Mouse (Mus musculus) cerebral cortex, adult 2 months (tissue): Measurements from ENCODE around the gene Gstp2.

Experiments
- WGBS: fragments of 180-500 bp; shearing (Covaris S2); methylation state at CpG from one replicate; pipeline ENCODE4 v1.1.7; 2018; 5-methylcytosine and 5-hydroxymethylcytosine counted together

The Gstp2 gene

DNA sequence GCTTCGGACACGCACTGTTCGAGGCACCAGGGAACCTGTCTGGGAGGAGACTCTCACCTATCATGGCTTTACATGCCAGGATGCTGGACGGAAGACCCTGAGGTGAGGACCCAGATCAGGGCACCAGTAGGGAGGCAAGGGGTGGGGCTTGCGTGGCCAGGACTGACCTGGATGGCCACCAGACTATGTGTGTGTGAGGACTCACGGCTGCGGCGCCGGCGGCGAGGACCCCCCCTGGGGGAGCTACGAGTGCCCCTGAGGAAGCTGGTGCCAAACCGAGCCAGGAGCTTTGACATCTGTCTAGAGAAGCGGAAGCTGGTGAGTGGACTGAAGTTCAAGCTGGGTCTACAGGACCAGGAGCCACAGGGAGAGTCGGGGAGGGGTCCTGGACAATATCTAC lies 41.5 kb downstream of the Gstp2 start:
- WGBS, result 91% methylated on average over 15 of the region's 15 CpGs

DNA sequence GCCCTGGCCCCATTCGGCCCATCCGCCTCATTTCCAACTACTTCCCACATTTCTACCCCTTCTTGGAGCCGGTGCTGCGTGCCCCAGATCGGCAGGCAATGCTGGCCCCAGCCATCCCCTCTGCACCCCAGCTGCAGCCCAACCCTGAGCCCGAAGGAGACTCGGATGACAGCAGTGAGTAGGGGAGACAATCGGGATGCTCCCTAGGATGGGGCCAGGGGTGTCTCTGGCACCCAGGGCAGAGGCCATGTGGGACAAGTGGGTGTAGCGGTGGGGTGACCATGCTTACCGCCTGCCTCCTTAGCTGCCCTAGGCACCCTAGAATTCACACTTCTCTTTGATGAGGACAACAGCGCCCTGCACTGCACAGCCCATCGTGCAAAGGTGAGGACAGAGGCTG lies 42.2 kb downstream of the Gstp2 start:
- WGBS, result 81% methylated on average over 12 of the region's 12 CpGs

DNA sequence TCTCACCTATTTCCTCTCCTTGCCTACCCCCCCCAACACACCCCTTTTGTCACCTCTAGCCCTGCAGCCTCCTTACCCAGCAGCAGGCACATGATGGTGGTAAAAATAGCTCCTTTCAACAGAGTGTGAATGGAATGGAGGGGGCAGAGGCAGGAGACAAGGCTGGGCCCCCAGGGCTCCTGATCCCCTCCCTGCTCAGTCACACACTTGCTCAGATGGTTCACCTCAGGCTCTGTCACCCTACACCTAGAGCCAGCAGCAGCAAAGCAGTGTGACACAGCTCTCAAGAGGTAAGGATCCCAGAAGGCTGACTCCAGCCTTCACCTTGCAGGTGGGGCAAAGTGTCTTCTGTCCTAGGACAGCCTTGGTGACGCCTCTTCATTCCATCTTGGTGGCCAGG lies 42.7 kb downstream of the Gstp2 start, which contains the start of gene Doc2g:
Gene Doc2g, plus strand, starts transcription at position 202 of the 400 bp plus-strand sequence.
- 93% methylated on average over 1 of the region's 1 CpGs for WGBS

DNA sequence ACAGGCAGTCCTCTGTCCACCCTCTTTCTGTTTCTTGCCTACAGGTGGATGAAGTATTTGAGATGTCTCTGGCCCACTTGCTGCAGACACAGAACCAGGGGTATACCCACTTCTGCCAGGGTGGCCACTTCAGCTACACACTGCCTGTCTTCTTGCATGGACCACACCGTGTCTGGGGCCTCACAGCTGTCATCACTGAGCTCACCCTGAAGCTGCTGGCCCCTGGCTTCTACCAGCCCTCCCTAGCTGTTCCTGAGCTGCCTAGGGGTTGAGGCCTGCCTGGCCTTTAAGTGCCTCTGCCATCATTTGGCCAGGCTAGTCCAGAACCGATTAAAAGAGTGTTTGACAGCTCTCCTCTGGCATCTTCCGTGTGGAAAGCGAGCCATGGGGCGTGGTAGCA lies 44.1 kb downstream of the Gstp2 start:
- WGBS, result 87% methylated on average over 5 of the region's 5 CpGs

DNA sequence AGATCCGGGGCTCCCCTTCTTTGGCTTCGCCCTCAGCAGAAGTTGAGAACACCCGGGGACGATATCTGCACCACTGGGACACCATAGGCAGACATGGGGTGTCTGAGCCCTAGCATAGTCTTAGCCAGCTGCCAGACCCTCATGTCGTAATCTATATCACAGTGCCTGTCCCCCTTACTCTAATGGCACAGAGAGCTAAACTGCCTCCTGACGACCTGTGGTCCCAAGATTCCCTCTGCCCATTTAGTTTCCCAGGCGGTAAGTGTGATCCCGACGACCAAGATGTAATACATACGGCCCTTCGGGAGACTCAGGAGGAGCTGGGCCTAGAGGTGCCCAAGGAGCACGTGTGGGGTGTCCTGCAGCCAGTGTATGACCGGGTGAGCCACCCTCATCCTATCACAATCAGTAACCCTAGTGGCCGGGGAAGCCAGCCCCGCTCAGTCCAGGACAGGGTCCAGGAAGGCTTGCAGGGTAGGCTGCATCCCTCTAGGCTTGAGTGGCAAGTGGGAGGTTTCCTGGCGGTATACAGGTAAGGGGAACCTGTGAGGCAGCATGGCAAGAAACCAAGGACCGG lies 44.8 kb downstream of the Gstp2 start:
- 24% methylated on average over 17 of the region's 17 CpGs for WGBS

DNA sequence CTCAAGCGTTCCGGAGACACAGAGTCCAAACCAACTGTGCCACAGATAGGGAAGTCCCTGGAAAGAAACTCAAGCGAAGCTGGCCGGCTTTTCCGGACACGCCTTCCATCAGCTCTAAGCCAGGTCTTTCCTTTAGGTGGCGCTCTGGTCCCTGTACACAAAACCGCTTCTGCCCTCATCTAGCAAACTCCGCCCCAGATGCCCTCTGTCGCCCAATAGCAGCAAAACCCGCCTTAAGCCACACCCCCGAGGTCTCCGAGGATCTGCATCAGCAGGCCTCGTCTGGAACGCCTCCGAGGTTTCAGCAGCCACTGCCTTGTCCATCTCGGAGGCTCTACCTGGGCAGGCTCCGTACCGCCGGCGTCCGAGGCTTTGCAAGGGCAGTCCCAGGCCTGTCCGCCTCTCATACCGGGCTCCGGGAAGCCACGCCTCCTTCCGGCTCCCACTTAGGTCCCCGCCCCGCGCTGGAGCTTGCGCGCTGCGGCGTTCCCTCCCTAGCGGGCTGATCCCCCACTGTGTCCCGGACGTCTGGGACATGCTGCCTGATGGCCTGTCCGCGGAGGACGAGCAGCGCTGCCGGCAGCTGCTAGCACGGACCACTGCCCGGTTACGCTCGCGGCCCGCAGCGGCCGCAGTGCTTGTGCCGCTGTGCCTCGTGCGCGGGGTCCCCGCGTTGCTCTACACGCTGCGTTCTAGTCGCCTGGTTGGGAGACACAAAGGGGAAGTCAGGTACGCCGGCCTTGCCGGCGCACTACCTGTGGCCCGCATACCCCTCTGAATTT lies 45.5 kb downstream of the Gstp2 start, which contains the start of the genes Nudt8 and Gm49405:
Gene Nudt8, plus strand, starts transcription at position 462 of the 782 bp plus-strand sequence.
Gene Gm49405, plus strand, starts transcription at position 508 of the 782 bp plus-strand sequence.
- WGBS, result under 1% methylated on average over 64 of the region's 64 CpGs

DNA sequence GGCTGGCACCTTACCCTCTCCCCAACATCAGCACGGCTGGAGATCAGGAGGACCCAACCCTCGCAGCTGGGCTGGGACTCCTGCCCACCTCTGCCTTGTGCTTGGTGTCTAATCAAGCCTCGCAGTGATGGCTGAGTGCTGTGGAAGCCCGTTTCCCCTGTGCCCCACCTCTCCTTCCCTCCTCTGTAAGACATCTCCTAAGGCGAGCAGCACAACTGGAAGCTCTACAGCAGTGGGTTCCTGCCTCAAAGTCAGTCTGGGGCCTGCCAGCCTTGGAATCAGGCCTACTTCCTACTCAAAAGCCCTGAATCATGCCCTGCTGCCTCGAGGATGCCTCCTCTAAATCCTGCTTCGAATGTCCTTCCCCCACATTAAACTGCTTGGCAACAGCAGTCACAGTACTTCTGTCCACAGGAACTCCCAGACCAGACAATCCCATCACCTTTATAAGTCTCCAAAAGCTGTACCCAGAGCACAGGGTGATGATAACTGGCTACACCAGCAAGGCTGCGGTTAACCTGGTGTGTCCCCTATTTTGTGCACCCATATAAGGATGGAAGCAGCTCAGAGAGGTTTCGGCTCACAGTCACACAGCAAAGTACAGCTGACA lies 46.6 kb downstream of the Gstp2 start:
- WGBS, result 64% methylated on average over 9 of the region's 9 CpGs

DNA sequence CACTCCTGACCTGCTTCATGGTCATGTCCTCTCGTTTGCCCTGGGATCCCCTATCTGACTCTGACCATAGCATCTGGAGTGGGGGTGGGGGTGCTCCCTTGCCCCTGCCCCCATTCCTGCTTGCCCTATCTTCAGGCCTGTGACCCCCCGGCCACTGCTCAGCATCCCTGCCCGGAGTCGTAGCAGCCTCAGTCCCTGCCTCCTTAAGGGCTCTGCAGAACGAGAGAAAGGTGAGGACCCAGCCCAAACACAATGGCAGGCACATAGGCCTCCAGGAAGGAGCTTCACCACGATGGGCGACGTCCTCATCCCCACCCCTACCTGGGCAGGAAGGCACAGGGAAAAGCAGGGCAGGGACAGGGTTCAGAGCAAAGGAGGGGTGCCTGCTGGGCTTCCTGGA lies 47.5 kb downstream of the Gstp2 start:
- WGBS, result 79% methylated on average over 8 of the region's 8 CpGs

DNA sequence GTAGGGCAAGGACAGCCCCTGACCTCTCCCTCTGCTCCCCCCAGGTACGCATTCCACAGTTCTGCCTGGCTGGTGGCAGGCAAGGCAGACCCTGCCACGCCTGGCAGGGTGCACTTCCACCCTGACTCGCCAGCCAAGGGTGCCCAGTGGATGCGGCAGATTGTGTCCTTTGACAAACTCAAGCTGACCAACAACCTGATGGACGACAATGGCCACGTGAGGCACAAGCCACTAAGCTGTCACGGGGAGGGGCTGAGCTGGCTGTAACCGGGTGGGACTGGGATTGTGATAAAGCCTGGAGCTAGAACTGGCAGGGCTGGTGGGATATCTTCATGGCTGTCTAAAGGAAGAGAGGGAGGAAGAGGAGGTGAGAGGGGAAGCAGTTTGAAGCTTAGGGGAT lies 48.6 kb downstream of the Gstp2 start:
- WGBS, result 72% methylated on average over 8 of the region's 8 CpGs

DNA sequence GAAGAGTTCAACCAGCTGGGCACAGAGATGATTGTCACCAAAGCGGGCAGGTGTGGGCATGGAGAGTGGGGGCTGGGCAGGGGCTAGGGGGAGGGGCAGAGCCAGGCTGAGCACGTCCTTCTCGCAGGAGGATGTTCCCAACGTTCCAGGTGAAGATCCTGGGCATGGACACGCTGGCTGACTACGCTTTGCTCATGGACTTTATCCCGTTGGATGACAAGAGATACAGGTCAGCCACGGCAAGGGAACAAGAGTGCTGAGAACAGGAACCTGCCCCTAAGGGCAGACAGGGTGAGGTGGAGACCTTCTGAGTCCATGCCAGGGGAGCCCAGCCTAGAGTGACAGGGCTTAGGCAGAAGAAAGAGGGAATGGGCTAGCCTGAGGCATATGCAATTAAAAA lies 49.1 kb downstream of the Gstp2 start:
- 84% methylated on average over 8 of the region's 8 CpGs for WGBS

DNA sequence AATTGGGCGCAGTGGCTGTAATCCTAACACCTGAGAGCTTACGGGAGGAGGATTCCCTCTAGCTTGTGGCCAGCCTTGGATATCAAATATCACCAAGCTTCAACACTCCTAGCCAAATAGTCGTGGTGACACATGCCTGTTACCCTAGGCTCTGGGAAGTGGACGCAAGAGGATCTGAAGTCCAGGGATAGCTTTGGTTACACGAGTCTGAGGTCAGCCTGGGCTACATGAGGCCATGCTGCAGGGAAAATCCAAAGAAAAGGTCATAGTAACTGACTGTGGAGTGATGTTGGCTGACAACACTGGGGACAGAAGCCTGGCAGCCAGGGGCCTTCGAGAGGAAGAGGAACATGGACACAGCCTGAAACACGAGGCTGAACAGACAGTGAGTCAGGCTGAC lies 49.7 kb downstream of the Gstp2 start:
- WGBS, result 79% methylated on average over 7 of the region's 7 CpGs

DNA sequence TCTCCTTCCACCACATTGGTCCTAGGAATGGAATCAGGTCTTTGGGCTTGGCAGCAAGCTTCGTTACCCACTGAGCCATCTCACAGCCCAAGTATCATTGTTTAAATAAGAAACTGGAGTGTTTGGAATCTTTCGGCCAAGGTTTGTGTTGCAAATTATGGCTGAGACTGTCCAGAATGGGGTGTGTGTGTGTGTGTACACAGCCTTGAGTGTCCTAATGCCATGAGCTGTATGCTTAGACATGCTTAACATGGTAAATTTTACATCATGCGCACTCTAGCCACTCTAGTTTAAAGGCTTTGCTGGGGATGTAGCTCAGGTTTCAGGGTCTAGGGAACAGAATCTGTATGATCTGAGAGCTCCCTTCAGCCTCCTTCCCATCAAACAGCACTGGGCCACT lies 50.3 kb downstream of the Gstp2 start:
- 92% methylated on average over 3 of the region's 3 CpGs for WGBS

DNA sequence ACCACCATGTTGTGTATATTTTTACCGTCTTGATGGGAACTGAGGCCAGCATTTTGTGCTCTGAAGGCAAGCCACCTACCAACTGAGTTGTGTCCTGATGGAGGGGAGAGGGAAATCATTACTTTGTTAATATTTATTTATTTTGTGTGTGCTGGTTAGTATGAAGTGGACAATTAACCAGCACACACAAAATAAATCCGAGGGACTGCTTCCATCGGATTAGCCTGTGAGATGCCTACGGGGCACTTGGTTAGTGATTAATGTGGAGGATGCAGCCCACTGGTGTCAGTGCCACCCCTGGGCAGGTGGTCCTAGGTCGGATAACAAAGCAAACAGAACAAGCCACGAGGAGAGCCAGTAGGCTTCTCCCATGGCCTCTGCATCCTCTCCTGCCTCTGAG lies 50.9 kb downstream of the Gstp2 start:
- 73% methylated on average over 6 of the region's 6 CpGs for WGBS

DNA sequence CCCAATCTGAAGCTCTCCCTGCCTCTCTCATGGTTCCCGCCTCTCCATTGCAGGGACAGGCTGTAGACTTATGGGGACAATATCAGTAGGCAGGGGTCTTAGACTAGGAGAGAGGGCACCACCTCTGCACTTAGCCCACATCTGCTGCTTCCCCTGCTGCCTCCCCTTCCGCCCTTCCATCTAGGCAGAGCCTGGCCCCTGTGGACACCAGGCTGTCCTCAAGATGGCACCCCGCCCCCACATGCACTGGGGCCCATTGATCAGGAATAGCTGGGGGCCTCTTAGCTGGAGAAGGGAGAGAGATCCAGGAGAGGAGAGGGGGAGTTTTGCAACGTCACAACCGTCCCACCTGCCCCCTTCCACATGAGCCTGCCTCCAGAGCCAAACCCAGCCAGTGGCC lies 53.4 kb downstream of the Gstp2 start, which contains the start of gene Tbx10:
Gene Tbx10, plus strand, starts transcription at position 337 of the 400 bp plus-strand sequence.
- 72% methylated on average over 5 of the region's 5 CpGs for WGBS

DNA sequence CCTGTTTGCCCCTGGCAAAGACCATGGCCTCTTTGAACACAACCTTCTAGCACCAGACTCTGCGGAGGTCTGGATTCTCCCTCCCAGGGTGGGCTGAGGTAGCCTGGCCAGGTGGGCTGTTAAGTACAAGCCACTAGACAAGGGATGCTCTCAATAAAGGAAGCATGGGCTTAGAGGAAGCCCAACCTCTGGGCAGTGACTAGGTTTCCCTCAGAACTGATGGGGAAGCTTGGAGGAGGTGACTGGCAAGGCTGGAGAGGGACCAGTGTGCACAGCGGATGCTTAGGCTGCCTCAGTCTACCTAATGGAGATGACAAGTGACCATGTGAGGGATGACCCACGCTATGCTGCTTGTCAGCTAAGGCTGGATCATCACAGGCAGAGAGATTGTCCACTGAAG lies 53.9 kb downstream of the Gstp2 start:
- 92% methylated on average over 3 of the region's 3 CpGs for WGBS

DNA sequence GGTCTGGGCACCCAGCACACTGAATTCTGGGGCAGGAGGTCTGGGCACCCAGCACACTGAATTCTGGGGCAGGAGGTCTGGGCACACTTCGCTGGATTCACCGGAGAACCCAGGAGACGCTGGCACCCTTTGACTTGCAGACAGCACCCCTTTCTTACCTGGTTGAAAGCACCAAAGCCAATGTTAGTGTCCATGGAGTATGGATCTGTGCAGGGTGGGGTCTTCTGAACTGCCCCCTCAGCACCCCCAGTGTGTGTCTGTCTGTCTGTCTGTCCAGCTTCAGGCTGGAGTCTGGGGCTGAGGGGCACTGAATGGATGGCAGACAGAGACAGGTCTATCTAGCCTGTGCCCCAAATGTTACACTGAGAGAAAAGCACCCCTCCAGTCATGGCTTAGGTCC lies 54.3 kb downstream of the Gstp2 start:
- 94% methylated on average over 3 of the region's 3 CpGs for WGBS

DNA sequence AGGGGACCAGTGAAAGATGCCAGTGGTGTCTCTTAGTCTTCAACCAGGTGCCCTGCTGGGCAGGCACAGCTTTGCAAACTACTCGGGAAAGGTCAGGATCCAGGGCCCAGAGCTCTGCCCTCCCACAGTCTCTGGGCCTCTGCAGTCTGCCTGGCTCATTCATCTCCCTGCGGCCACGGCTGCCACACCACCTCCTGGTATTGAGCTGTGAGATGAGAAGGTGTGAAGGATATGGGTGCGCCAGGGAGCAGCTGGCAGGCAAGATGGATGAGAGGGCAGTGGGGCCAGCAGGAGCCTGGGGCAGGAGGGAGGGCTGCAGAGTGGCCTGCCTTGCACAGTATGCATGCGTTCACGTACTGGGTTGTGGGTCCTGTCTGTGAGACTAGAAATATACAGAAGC lies 55.0 kb downstream of the Gstp2 start:
- 79% methylated on average over 6 of the region's 6 CpGs for WGBS
